Mouse (Mus musculus) cortical plate, adult 2 months (tissue): ENCODE data around the gene Serpina6.

Experiments
- CTCF ChIP-seq: fragments of 200-500 bp; IDR thresholded peaks from 2 replicates; pipeline ENCODE4 v1.5.1; 2011; ENCODE audit warnings: mild to moderate bottlenecking, control low read depth, low read length; ENCODE audit not compliant: insufficient read depth; ENCODE audit errors: extremely low read depth
- POLR2A ChIP-seq: fragments of 200-500 bp; IDR thresholded peaks from 2 replicates; pipeline ENCODE4 v1.6.1; 2011; ENCODE audit warnings: mild to moderate bottlenecking, low read length, control low read depth; ENCODE audit not compliant: insufficient read depth; ENCODE audit errors: extremely low read depth

DNA sequence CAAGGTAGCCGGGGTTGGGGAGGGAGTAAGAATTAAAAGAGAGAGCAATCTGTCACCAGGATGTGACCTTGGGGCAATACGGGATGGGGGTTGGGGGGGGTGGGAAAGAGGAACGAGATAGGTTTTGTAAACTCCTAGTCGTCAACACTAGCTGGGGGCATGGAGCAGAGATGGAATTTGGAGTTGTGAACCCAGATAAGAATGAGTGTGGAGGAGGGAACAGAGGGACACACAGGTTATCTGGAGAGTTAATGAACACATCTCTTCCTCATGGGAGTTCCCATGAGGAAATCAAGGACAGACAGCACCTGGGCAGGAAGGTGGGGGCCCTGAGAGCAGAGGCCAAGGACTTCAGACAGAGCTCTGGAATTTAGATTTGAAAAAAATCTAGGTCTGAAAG is 49.1 kb upstream of the Serpina6 start:
- no peak for TF ChIP-seq CTCF
- no peak for TF ChIP-seq POLR2A
